Mouse (Mus musculus) heart, adult 8-10 months (tissue): ENCODE measurements around the gene Taf5l. TPM values are rescaled to one million over a fixed set of nuclear protein-coding genes. Genes with fewer than 3 reads are reported as not detected.
"Not testable (repeated sequence)": the region's sequence is repeated elsewhere in the genome, so short reads cannot be mapped to it uniquely, and the experiment has no call there.

Experiments used
- DNase-seq: peaks from one replicate; pipeline ENCODE4 v3.0.0; 2022; ENCODE audit warnings: low spot score
- microRNA-seq: library from miRNA; unstranded; fragments of <30 nt; microRNA quantifications from one replicate; pipeline ENCODE4 v1.2.0, GENCODE M21; 2022
- total RNA-seq, 4 experiments: library from RNA; stranded (reverse); gene quantifications; 2 replicates each; pipeline ENCODE4 v1.2.4; 2022

Taf5l gene
- total RNA-seq, 4 experiments from 2014 or later: 14.1 to 15.2 (median 14.5) TPM

- not testable (repeated sequence) for DNase-seq
Measured at GRCm38 (mm10) chr8:123960556-123960955, 60.6 kb downstream of the Taf5l start.

GRCm38 (mm10) chr8:123960056-123960455 is 61.1 kb downstream of the Taf5l start:
- no peak for DNase-seq

- DNase-seq: no peak
Measured at GRCm38 (mm10) chr8:123959473-123959872, 61.7 kb downstream of the Taf5l start.

GRCm38 (mm10) chr8:123958130-123958529 is 63.1 kb downstream of the Taf5l start:
- DNase-seq: peak; percentile 28

GRCm38 (mm10) chr8:123954246-123954645 is 67.0 kb downstream of the Taf5l start:
- no peak for DNase-seq

GRCm38 (mm10) chr8:123953686-123954085 is 67.5 kb downstream of the Taf5l start:
- no peak for DNase-seq

- DNase-seq: peak; percentile 42
Measured at GRCm38 (mm10) chr8:123950077-123950802, 71.0 kb downstream of the Taf5l start.

GRCm38 (mm10) chr8:123949686-123949986 is 71.6 kb downstream of the Taf5l start:
- no peak for DNase-seq

- DNase-seq: peak; percentile 99
Measured at GRCm38 (mm10) chr8:123948942-123949685, 72.1 kb downstream of the Taf5l start, which contains the start of gene Nup133. Gene Nup133, minus strand, starts transcription at chr8:123949265.

Small RNAs within 50 kb of the gene (microRNA-seq; reads per million reads assigned to microRNA genes)
- gene Mir1967: not detected

Other genes starting within 250 kb of the Taf5l start
- 10 to 100 TPM in 3 of 4 experiments, 1 to 10 TPM in 1; 9.4 to 14.1 (median 11.6) TPM for gene Rab4a, start 215.4 kb downstream of the Taf5l start, total RNA-seq
- gene Ccsap, start 161.2 kb downstream of the Taf5l start, total RNA-seq: 1 to 10 TPM in 1 of 4 experiments, under 1 TPM in 3; 0.44 to 1.4 (median 0.87) TPM
- gene Acta1, start 126.6 kb downstream of the Taf5l start, total RNA-seq: 100 to 1,000 TPM; 223 to 647 (median 436) TPM
- gene Nup133, start 72.1 kb downstream of the Taf5l start, total RNA-seq: 10 to 100 TPM in 2 of 4 experiments, 1 to 10 TPM in 2; 8.4 to 11.9 (median 10.2) TPM
- 10 to 100 TPM; 41.0 to 50.0 (median 45.6) TPM for gene Abcb10, start 38.3 kb downstream of the Taf5l start, total RNA-seq
- 1 to 10 TPM; 4.9 to 7.2 (median 6.5) TPM for gene Urb2, start 111 bp upstream of the Taf5l start, total RNA-seq
- 10 to 100 TPM; 32.0 to 40.3 (median 33.8) TPM for gene Galnt2, start 210.0 kb upstream of the Taf5l start, total RNA-seq